Mouse (Mus musculus): ENCODE data around the gene Rtl1.

Gene Rtl1

DNA sequence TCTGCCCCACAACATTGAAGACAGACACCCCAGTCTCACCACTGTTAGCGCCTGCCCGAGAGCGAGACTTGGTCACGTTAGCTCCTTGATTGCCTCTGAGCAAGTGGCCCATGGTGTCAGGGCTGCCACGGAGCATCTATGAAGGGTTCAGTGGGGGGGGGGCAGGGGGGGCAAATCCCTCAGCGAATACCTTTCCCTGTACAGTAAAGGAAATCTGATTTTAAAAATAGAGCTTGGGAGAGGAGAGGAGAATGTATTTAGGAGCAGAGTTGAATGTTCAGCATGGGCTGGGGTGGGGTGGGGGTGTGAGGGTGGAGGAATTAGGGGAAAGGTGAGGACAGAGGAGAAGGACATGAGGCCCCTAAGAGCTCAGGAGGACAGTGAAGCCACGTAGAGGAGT lies at the start of gene Rtl1:
Gene Rtl1 (minus strand): TSS at position 101 of the 400 bp plus-strand sequence.
- no peak for DNase-seq

DNA sequence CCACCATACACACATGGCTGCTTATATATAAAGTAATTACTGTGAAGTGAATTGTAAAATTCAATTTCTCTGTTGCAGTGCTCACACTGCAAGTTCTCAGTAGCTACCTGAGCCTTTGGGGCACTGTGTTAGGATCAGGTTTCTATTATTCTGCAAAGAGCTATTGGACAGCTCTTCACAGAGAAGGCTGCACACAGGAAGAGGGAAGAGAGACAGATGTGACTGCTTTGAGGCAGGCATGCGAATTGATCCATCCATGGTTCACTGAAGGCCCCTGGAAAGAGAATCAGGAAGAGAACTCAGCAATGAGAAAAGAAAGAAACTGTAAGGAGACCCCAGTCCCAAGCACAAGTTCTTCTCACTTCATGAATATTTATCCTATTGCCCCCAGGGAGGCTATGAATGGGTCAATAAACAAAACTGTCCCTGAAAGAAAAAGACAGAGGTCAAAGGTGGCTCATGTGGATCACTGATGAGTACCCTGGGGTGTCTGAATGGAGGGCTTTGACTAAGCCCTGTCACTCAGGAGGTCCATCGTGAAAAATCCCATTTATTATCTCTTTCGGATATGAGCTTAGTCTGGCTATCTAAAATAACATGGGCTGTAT lies 40.5 kb upstream of the Rtl1 start:
- DNase-seq = no peak

DNA sequence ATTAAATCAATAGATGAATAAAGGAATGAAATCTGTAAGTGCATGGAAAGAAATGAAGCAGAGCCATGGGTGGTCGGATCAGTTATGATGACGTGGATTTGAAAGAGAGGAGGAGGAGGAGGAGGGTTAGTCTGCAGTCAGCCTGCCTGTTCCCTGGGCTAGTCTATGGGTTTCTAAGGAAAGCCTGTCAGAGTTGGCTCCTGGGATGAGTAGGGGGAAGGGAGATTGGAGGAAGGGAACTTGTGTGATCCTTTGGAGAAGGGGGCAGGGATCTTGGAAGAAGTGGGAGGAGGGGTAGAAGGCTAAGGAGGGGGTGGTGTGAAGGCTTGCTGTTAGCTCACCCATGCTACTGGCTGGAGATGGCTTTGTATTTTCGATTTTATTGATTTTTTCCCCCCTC lies 31.9 kb upstream of the Rtl1 start:
- no peak for DNase-seq

DNA sequence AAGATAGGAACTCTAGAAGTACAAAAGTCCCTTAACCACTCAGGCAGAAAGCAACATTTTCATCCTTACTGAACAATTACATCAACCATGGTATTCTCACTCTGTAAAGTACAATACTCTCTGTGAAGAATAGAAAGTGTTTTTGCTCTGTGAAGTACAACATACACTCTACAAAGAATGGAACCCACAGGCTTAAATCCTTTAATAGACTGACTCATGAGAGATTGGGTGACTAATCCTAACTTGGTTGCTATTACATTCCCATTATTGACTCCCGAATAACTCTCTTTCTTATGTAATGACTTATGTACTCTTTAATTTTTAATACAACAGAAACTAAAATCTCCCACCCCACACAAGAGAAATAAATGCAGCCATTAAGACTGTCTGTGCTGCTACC lies 28.8 kb upstream of the Rtl1 start:
- DNase-seq = no peak

DNA sequence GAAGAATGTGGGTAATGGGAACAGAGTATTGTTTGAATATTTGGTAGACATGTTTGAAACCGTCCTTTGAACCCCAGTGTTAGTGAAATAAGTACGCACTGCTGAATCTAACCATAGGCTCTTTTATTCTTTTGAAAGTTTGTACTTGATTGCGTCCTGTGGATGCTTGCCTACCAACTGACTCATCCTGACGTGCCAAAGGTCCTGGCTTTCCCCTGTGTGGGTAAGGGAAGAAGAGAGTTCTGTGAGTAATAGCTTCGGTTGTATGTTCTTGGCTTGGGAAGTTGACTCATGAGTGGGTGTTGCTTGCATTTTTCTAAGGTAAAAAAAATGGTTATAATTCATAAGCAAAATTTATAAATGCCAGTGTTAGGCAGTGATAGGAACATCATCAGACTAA lies 26.8 kb upstream of the Rtl1 start:
- no peak for DNase-seq

DNA sequence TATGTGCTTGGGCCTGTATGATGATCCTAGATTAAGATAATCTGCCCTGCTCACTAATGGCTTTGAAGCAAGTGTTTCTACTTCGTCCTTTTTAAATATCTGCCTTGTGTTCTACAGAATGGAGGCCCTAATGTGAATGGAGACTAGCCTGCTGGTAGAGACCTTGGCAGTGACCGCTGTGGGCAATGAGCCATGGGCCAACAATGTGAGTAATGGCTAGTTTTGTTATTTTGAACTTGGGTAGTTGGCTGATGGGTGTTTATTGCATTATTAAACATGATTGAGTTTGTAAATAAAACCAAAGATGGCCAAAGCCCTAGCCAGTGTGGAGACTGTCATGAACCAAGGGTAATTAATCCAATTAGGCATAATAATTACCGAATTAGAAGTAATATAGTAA lies 20.1 kb upstream of the Rtl1 start:
- DNase-seq = no peak

DNA sequence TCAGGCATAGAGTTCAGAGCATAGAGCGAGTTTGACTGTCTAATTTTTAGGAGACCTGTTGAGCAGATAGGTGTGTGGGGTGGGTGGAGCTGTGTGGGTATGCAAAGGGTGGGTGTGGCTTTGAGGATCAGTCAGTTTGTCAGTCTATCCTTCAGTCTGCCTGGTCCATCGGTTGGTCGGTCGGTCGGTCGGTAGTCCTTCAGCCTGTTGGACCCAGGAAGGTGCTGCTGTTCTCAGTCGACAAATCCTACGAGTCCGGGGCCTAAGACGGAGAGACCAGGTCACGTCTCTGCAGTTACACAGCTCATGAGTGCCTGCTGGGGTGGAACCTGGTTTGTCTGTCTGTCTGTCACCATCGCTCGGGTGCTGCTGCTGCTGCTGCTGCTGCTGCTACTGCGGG lies 17.9 kb upstream of the Rtl1 start:
- no peak for DNase-seq

DNA sequence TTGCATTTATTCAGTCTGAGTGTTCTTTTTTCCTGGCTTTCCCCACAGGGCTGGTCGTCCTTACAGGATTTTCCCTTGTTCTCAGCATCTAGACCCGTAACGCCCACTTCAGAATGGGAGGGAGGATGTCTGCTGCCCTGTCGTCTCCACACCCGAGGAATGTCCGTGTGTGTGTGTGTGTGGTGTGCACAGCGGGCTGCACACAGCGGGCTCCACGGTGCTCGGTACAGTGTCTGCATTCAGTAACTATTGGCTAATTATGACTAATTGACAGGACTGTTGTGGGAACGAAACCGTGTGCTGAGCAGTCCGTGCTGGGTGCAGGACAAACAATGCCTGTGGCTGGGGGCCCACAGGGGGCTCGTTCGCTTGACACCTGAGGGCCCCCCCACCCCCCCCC lies 17.0 kb upstream of the Rtl1 start:
- no peak for DNase-seq

DNA sequence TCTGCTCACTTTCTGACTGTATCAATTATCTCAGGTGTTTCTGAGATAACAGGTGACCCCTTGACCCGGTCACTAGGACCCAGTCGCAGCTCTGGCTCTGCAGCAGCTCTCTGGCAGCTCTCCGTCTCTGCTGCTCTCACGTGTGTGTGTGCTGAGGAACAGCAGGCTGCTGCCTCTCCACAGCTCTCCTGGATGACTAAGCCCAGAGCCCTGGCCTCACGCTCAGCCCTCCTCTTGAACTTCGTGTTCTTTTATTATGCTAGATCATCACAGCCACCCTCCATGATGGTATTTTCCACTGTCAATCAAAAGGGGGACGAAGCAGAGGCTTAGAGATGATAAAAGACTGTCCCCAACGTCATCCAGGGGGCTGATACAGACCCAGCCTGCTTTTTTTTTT lies 15.2 kb upstream of the Rtl1 start:
- no peak for DNase-seq

DNA sequence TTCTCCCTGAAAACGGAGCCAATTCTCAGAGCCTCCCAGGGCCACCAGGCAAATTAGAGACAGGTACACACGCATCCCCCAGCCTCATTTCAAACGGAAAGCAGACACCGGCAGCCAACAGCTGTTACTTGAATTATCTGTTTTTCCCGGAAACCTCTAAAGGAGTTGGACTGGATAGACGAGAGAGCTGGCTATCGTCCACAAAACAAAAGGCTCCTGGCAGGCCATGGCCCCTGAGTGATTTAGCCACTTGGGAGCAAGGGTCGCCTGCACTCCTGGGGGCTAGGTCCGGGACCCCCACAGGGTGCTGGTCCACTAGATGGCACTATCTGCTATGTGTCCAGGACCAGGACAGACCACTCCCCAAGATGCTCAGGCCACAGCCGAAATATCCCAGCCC lies 14.3 kb upstream of the Rtl1 start:
- no peak for DNase-seq

DNA sequence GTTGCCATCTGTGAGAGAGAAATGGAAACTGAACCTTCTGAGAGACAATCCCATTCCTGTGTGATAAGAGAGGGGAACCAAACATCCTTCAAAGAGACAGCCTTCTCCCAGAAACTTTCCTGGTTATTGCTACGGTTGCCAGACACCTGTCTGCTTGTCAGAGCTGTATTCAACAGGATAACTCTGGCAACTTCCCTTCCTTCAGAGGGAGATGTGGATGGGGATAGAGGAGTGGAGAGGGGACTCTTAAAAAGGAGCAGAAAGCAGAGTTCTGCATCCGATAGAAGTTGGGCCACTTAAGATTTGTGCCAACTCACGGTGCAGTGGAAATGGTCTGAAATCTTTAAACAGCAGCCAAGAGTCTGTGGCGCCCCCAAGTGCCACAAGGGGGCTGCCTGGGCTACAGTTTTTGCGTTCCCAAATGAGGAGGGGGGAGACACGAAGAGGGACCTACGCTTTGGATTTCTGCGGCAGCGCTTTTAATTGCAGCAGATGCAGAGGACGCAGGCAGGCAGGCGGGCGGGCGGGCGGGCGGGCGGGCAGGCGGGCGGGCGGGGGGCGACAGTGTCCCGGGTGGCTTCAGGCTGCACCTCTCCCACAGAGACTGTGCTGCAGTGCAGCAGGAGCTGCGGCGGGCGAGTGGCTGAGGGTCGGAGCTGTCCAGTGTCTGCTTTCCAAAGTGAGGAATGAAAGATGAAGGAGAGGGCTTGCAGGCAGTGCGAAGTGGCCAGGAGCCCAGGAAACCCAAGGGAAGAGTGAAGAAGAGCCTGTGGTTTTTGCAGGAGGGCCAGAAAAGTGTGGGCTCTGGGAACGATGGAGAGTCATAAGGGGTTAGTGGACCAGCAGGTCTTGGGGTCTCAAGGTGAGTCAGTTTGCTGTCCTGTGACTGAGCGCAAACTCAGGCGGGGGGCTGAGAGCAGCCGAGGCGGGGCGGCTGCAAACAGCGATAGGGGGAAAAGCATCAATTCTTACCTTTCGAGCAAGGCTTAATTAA lies 12.6 kb upstream of the Rtl1 start:
- no peak for DNase-seq

DNA sequence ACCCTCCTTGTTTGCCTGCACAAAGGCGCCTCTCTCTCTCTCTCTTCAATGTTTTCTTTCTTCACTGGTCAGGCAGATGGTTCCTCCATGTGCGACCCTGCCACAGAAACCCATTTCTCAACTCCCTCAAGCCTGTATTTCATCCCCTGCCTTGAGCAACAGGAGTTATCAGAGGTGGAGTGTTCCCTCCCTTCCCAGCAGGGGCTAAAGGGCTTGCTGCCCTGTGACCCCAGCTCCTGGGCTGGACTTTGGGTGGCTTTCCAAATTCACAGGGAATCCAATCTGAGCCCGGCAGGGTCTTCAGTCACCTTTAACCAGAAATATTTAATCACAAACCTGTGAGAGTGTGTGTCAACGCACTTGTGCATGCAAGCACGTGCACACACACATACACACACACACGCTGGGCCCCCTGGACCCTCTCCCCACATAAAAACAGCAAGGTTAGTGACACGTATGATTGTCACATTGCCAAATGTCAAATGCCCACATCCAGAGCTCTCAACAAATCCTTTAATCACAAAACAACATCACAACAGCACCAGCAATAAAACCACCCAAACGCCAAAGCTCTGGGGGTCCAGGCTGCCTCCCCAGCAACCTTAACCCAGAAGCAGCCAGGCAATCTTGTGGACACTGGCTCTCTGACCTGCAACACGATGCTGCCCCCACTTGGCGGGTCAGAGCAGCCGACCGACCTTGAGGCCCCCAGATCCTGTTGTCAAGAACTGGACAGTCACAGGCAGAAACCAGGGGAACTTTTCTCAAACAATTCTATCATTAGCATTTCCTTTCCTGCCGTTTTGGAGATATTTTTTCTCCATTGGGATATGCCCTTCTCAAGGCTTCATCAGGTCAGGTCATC lies 8.7 kb upstream of the Rtl1 start:
- DNase-seq = no peak

DNA sequence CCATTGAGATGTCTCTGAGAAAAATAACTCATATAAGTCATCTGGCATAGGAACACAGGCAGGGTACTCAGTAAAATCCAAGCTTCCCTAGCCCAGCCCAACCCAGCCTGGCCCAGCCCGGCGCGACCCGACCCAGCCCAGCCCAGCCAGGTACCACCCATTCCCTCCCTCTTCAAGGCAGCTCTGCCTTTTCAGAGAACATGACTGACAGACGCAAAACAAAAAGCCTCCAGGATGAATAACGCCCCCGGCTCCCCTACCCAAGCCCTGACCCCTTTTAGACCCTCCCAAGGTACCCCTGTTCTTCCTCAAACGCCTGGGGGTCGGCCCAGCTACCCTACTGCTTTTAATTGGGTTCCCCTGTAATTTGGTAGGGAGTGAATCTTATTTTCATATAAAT lies 7.8 kb upstream of the Rtl1 start:
- DNase-seq = no peak

DNA sequence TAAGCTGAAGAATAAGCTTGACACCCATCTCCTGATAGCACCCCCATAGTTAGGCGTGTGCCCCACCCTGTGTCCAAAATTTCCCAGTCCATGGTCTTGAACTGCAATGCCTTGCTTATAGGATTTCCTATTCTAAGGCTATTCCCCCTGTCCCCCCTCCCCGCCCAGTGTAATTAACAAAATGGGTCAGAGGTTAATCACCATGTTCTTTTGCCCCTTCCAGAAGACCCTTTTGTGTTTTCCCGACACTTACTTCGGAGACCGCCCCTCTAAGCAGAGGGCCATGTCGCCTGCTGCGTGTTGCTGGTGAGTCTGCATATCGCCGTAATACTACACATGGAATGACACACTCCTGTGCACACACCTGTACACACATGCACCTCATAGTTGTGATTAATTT lies 7.1 kb upstream of the Rtl1 start:
- DNase-seq = no peak

DNA sequence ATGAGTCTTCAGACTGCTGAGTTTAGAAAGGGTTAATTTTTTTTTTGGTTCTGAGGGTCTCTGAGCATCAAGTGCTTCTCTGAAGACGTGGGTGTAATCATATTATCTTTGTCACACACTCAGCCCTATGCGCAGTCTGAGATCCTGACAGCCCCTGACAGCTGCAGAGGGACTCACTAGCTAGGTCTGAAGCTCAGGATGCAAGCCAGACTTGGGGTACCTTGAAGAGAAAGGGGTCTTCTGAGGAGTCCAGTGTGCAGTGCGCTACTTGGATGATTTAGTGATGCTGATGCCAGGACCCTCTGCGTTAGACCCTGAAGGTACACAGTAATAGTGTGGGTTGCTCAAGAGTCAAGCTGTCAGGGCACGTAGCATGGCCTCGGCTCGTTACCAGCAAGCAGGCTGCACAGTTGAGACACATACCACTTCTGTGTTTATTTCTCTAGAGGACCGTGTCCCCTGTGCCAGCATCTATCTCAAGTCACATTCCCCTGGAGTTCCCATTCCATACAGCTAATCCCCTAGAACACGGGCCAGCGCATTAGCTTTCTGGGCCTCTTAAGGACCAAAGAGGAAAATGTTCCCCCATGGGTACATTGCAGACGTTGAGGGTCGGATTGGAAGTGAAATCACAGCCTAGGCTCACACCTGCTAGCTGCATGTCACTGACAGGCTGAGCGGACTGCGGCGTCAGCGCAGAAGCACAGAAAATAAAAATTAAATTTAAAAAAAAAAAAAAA lies 5.0 kb upstream of the Rtl1 start:
- no peak for DNase-seq

DNA sequence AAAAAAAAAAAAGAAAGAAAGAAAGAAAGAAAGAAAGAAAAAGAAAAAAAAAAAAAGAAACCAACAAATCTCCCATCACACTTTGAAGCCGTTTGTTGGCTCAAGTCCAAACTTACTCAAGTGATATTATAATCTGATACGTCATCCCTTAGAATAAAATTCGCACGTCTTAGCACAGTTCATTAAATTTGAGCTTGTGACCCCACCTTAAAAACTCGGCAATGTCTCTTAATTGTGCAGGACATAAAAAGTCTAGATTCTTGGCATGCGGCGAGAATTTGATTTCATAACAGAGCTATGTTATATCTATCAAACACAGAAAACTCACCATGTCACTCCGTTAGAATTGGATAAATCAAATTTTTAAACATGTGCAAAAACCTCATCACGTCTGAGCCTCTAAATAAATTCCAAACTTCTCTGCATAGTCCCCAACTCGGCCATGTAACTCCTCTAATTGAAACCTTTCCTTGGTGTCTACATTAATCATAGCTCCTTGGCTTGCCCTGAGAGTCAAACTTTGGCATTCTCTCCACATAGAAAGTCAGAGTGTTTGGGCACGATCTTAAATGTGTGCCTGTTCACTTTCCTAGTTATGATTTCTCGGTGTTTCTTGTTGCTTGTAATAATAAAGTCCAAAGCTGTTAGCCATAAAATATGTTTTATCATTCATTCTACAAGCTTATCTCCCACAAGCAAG lies 1.4 kb downstream of the Rtl1 start:
- no peak for DNase-seq

DNA sequence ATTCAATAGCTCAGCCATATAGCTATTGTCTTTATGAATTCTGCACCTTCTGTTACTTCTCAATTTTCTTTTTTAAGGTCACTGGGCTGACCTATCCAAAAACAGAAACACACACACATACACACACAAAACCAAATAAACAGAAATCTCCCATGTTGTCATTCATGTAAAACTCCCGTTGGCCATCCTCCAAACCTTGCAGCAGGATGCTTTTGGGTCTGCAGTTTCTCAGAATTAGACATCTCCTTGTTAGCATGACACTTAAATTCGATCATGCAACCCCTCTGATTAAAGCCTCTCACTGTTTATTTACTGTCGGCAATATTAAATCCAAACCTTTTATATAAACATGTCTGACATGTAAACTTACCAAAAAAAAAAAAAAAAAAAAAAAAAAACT lies 3.4 kb downstream of the Rtl1 start:
- DNase-seq = no peak

DNA sequence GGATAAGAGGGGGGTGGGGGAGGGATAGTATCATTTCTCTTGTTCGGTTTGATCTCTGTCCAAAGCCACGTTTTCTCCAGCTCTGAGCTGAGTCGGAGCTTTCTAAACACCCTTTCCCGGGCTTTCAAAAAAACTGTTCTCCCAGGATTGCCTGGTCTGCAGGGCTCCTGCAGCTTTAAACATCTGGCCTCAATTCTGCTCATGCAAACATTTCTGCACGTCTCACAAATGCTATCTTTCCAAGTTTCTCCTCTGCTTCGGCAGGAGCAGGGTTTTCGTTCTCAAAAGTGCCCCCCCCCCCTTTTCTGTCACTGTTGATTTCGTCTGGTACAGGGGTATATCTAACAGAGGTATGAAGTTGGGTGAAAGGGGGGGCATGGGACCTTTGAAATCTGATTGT lies 3.9 kb downstream of the Rtl1 start:
- no peak for DNase-seq

DNA sequence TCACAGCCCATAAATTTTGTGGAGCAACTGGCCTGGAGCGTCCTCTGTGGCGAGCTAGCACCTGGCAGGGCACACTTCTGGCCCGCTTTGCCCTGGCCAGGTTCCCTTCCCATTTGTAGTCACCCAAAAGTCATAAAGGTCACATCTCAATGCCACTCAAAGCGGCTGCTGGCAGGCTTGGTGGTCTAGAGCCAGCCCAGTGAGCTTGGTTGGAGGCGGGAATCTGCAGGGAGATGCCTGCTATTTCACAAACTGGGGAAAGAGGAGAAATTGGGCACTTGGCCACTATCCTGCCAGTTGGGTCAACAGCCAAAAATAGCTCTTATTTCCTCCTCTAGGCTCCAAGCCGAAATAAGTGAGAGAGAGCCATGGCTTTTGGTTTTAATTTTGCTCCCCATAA lies 4.4 kb downstream of the Rtl1 start:
- DNase-seq = no peak

DNA sequence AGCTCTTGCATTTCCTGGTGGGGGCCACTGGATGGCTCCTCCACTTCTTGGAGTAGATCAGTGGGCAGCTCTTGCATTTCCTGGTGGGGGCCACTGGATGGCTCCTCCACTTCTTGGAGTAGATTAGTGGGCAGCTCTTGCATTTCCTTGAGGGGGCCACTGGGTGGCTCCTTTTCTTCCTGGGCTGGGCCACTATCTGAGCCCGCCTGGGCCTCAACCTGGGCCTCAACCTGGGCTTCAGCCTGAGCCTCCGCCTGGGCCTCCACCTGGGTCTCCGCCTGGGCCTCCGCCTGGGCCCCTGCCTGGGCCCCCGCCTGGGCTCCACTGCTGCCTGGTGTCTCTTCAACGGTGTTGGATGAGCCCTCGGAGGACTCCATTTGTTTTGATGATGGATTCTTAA lies 5.2 kb downstream of the Rtl1 start:
- DNase-seq = no peak

DNA sequence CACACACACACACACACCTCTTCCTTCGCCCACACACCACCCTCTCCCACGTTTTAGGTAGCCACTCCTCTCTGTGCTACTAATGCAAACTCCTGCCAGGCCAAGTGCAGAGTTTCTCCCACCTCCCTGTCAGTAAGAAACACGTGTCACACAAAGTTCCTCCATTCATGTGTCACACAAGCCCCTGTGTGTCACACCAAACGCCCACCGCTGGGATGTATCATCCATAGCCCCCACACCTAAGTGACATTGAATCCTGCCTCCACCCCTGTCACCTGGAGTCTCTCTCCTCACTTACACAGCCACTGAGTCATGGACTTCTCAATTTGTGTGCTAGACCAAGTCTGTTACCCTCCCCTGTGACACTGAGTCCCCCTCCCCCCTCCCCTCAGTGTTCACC lies 17.9 kb downstream of the Rtl1 start:
- no peak for DNase-seq

DNA sequence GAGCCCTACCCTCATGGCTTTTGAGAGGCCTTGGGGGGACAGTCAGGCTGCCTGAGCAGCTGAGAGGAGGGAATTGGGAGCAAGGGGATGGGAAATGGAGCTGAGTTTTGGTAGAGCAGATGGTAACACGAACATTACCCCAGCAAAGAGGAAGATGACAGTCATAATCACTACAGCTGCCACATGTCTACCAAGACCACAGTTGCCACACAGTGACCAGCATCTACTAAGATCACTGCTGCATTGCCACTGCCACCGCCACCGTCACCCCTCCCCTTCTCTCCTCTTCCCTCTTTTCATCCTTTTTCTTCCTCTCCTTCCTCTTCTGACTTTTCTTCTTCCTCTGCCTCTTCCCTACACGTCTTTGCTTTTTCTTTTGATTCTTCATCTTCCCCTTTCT lies 27.9 kb downstream of the Rtl1 start:
- DNase-seq = no peak
